Mouse (Mus musculus): ENCODE results near the gene Faap20. TPM values are rescaled to one million over a fixed set of nuclear protein-coding genes. Genes with fewer than 3 reads are reported as not detected.

Gene Faap20
- total and polyA plus RNA-seq, 3 experiments = 18.6 to 34.4 TPM; not detected in 1

- no peak for DNase-seq (ENCODE audit: low read depth, low spot score)
- H3K4me3 ChIP-seq (ENCODE audit: control insufficient read depth in 1 of 2, insufficient read depth in 1 of 2, low read depth in 2 of 2, low read length in 2 of 2) = no peak overlapping the region
- H3K79me2 ChIP-seq (ENCODE audit: control insufficient read depth, insufficient read depth, low read length, poor library complexity) = no peaks in the 10 kb centered on the region
- H3K9ac ChIP-seq (ENCODE audit: control insufficient read depth, low read depth, low read length, poor library complexity, severe bottlenecking) = no peak overlapping the region
- H3K27ac ChIP-seq (ENCODE audit: control insufficient read depth, low read depth, low read length) = no peak overlapping the region
- H3K4me1 ChIP-seq (ENCODE audit: control insufficient read depth in 1 of 2, insufficient read depth in 2 of 2, low read length in 2 of 2) = no peaks in the 10 kb centered on the region
- H3K9me3 ChIP-seq (replicated peaks; ENCODE audit: insufficient read depth, low read length) = no peaks in the 10 kb centered on the region
- TF ChIP-seq TAL1 (IDR thresholded peaks at IDR 0.05; ENCODE audit: low read length) (no peak), MAFK (IDR thresholded peaks at IDR 0.05; ENCODE audit: borderline replicate concordance, low read depth, low read length) (no peak), MAZ (IDR thresholded peaks at IDR 0.05; ENCODE audit: low read depth, low read length) (no peak), UBTF (IDR thresholded peaks at IDR 0.05; ENCODE audit: borderline replicate concordance, insufficient read depth, low read depth, low read length) (no peak), ELF1 (IDR thresholded peaks at IDR 0.05; ENCODE audit: low read depth, low read length) (no peak), MAX (IDR thresholded peaks at IDR 0.05; ENCODE audit: low read length) (no peak), MEF2A (IDR thresholded peaks at IDR 0.05; ENCODE audit: extremely low read depth, insufficient replicate concordance, low read depth, low read length, poor library complexity, severe bottlenecking) (no peak), ZKSCAN1 (IDR thresholded peaks at IDR 0.05; ENCODE audit: low read depth, low read length) (no peak), SMC3 (IDR thresholded peaks at IDR 0.05; ENCODE audit: low read depth, low read length) (no peak), USF1 (IDR thresholded peaks at IDR 0.05; ENCODE audit: low read depth, low read length) (no peak), NELFE (IDR thresholded peaks at IDR 0.05; ENCODE audit: low read depth, low read length) (no peak), MXI1 (IDR thresholded peaks at IDR 0.05; ENCODE audit: low read depth, low read length) (no peak)
- peaks cover 2 to 6% of the 10 kb centered on the region in 2 experiments; a peak in 2 of 4 replicates for H3K27me3 ChIP-seq (ENCODE audit: control insufficient read depth in 1 of 2, insufficient read depth in 2 of 2, low read length in 2 of 2)
- H3K36me3 ChIP-seq (ENCODE audit: control insufficient read depth in 1 of 2, insufficient read depth in 2 of 2, low read length in 2 of 2) = no peaks in the 10 kb centered on the region
Observed at GRCm38 (mm10) chr4:155243233-155243632, 6.4 kb upstream of the Faap20 start.

DNA sequence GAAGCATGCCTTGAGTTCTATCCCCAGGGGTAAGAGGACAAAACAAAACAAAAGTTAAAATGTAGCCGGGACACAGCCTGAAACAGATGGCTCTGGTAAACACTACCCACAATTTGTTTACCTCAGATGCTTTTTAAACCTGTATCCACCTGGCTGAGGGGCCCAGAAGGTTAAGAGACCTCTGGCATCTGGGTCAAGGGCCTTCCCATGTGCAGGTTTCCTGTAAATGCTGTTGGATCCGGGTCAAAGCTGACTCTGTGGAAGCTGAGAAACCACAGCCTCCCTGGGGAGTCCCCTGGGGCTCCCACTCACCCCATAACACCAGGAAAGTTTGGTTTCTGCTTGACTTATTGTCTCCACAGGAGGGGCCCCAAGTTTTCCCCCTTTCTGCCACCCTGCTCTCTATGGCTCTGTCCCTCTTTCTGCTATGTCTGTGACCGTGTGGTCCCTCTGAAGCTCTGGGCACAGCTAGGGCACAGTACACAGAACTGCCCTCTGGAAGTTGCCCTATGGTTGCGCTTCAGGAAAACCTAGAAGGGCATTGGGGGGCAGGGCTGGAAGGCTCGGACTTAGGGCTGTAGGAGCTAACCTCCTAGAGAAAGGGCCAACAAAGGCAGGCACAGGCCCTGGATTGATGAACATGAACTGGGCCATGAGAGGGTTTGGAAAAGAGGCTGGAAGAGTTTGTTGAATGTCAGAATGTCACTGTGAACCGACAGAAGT is 3.7 kb upstream of the Faap20 start:
- Histone ChIP-seq H3K27ac (ENCODE audit: control insufficient read depth, low read depth, low read length) (no peak overlapping the region), H3K4me1 (ENCODE audit: control insufficient read depth in 1 of 2, insufficient read depth in 2 of 2, low read length in 2 of 2) (peaks cover 0 to 6% of the 10 kb centered on the region in 2 experiments; a peak in 3 of 4 replicates), H3K36me3 (ENCODE audit: control insufficient read depth in 1 of 2, insufficient read depth in 2 of 2, low read length in 2 of 2) (peaks cover 0 to 2% of the 10 kb centered on the region in 2 experiments; a peak in 2 of 4 replicates), H3K79me2 (ENCODE audit: control insufficient read depth, insufficient read depth, low read length, poor library complexity) (peaks cover 7% of the 10 kb centered on the region), H3K9ac (ENCODE audit: control insufficient read depth, low read depth, low read length, poor library complexity, severe bottlenecking) (no peak overlapping the region), H3K9me3 (replicated peaks; ENCODE audit: insufficient read depth, low read length) (no peaks in the 10 kb centered on the region), H3K27me3 (ENCODE audit: control insufficient read depth in 1 of 2, insufficient read depth in 2 of 2, low read length in 2 of 2) (peaks cover 2 to 6% of the 10 kb centered on the region in 2 experiments; a peak in 2 of 4 replicates), H3K4me3 (ENCODE audit: control insufficient read depth in 1 of 2, insufficient read depth in 1 of 2, low read depth in 2 of 2, low read length in 2 of 2) (no peak overlapping the region)
- TF ChIP-seq RCOR1 (IDR thresholded peaks at IDR 0.05; ENCODE audit: low read depth, low read length) (no peak), MYC (IDR thresholded peaks at IDR 0.05; ENCODE audit: low read depth, low read length) (no peak), MAFK (IDR thresholded peaks at IDR 0.05; ENCODE audit: borderline replicate concordance, low read depth, low read length) (no peak), E2F4 (IDR thresholded peaks at IDR 0.05; ENCODE audit: borderline replicate concordance, low read depth, low read length) (no peak), POLR2AphosphoS5 (IDR thresholded peaks at IDR 0.05; ENCODE audit: borderline replicate concordance, low read depth, low read length) (no peak), ZMIZ1 (IDR thresholded peaks at IDR 0.05; ENCODE audit: low read depth, low read length) (no peak), RAD21 (IDR thresholded peaks at IDR 0.05; ENCODE audit: low read depth, low read length) (no peak), BHLHE40 (IDR thresholded peaks at IDR 0.05; ENCODE audit: borderline replicate concordance, low read depth, low read length) (no peak), POLR2A (IDR thresholded peaks at IDR 0.05; ENCODE audit: control insufficient read depth in 1 of 2, insufficient read depth in 1 of 2, low read depth in 1 of 2, low read length in 2 of 2, poor library complexity in 1 of 2) (no peak), USF1 (IDR thresholded peaks at IDR 0.05; ENCODE audit: low read depth, low read length) (no peak), UBTF (IDR thresholded peaks at IDR 0.05; ENCODE audit: borderline replicate concordance, insufficient read depth, low read depth, low read length) (no peak), TBP (IDR thresholded peaks at IDR 0.05; ENCODE audit: low read depth, low read length) (no peak), ETS1 (IDR thresholded peaks at IDR 0.05; ENCODE audit: low read depth, low read length) (no peak), ZKSCAN1 (IDR thresholded peaks at IDR 0.05; ENCODE audit: low read depth, low read length) (no peak), SMC3 (IDR thresholded peaks at IDR 0.05; ENCODE audit: low read depth, low read length) (no peak), JUND (IDR thresholded peaks at IDR 0.05; ENCODE audit: low read depth, low read length) (no peak)
- DNase-seq (ENCODE audit: low read depth, low spot score) = no peak

All from MEL (cell line).